Mouse (Mus musculus) cerebellum, adult 2 months (tissue): ENCODE data around the gene Reg3b. TPM values are rescaled to one million over a fixed set of nuclear protein-coding genes. Genes with fewer than 3 reads are reported as not detected.
"Not testable (repeated sequence)": the region's sequence is repeated elsewhere in the genome, so short reads cannot be mapped to it uniquely, and the experiment has no call there.

Source experiments
- DNase-seq, 2 experiments: peaks; one replicate each; pipeline ENCODE4 v3.0.0; 2021
- H3K27ac ChIP-seq: fragments of 200-500 bp; 2 replicates; pipeline ENCODE4 v1.5.1; 2012; ENCODE audit warnings: low read length, control low read depth, inconsistent platforms; ENCODE audit not compliant: insufficient read depth
- H3K27me3 ChIP-seq: fragments of 200-500 bp; 2 replicates; pipeline ENCODE4 v1.6.1; 2012; ENCODE audit warnings: inconsistent platforms, mild to moderate bottlenecking, low read length, moderate library complexity; ENCODE audit not compliant: control insufficient read depth, insufficient read depth
- H3K4me1 ChIP-seq: fragments of 200-500 bp; 2 replicates; pipeline ENCODE4 v1.6.1; 2011; ENCODE audit warnings: low read length; ENCODE audit not compliant: control insufficient read depth, insufficient read depth
- H3K4me3 ChIP-seq: fragments of 200-500 bp; replicated peaks from 2 replicates; pipeline ENCODE3; 2011; ENCODE audit warnings: mild to moderate bottlenecking, low read depth, low read length, control low read depth; ENCODE audit not compliant: insufficient read depth
- CTCF ChIP-seq: fragments of 200-500 bp; IDR thresholded peaks from 2 replicates; pipeline ENCODE4 v1.5.1; 2011; ENCODE audit warnings: low read depth, mild to moderate bottlenecking, control low read depth, low read length, moderate library complexity, borderline replicate concordance; ENCODE audit not compliant: insufficient read depth
- POLR2A ChIP-seq: fragments of 200-500 bp; IDR thresholded peaks from 2 replicates; pipeline ENCODE4 v1.6.1; 2011; ENCODE audit warnings: low read length, control low read depth, borderline replicate concordance; ENCODE audit not compliant: insufficient read depth
- WGBS: fragments of 180-500 bp; shearing (Covaris S2); methylation state at CpG from one replicate; pipeline ENCODE4 v1.1.7; 2018; 5-methylcytosine and 5-hydroxymethylcytosine counted together
- polyA plus RNA-seq: library from polyadenylated mRNA; depleted of rRNA; stranded (reverse); fragments of >200 nt; gene quantifications from 2 replicates; pipeline ENCODE4 v1.2.3, GENCODE M21; 2012; rRNA removed

Reg3b gene
- polyA plus RNA-seq, 1 experiment, result 0.62 TPM

GRCm38 (mm10) chr6:78380409-78380808, 10.0 kb downstream of the Reg3b start, which contains the start of gene Reg3a:
Reg3a (plus strand) TSS chr6:78380709.
- Histone ChIP-seq H3K27me3 (no peaks in the 10 kb centered on the region), H3K27ac (no peak within 1 kb of the TSS), H3K4me3 (no peak within 1 kb of the TSS), H3K4me1 (no peaks in the 10 kb centered on the region)
- TF ChIP-seq POLR2A (no peak), CTCF (no peak)
- DNase-seq, result no peak

DNA sequence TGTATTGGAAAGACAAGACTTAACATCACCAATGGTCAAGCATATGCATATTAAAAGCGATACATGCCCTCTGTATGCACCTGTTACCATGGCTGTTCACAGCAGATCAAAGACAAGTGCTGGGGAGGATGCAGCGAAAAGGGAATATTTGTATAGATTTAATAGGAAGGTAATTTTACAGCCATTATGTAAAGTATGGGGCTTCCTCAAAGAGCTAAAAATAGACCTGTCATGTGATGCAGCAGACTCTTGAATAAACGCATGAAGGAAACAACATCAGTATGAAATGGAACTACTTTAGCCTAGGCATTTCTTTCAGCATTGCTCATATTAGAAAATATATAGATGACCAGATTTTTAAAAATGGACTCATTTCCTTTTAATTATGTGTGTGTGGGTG, 15.2 kb downstream of the Reg3b start:
- H3K4me1 ChIP-seq, result no peaks in the 10 kb centered on the region
- TF ChIP-seq CTCF, result no peak
- no peak for TF ChIP-seq POLR2A
- no peak overlapping the region for H3K27ac ChIP-seq
- no peaks in the 10 kb centered on the region for H3K27me3 ChIP-seq
- no peak for DNase-seq
- WGBS, result 69% methylated on average over 3 of the region's 3 CpGs
- H3K4me3 ChIP-seq, result no peak overlapping the region

DNA sequence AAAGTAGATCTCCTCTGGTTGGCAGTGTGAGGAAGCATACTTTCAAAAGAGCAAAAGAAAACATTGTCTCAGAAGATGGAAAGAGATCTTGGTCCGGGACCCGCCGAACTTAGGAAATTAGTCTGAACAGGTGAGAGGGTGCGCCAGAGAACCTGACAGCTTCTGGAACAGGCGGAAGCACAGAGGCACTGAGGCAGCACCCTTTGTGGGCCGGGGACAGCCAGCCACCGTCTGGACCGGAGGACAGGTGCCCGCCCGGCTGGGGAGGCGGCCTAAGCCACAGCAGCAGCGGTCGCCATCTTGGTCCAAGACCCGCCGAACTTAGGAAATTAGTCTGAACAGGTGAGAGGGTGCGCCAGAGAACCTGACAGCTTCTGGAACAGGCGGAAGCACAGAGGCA, 24.9 kb downstream of the Reg3b start, which contains the start of gene Reg2:
Gene Reg2, plus strand, starts transcription at position 301 of the 400 bp plus-strand sequence.
- over 99% methylated on average over 5 of the region's 17 CpGs for WGBS

DNA sequence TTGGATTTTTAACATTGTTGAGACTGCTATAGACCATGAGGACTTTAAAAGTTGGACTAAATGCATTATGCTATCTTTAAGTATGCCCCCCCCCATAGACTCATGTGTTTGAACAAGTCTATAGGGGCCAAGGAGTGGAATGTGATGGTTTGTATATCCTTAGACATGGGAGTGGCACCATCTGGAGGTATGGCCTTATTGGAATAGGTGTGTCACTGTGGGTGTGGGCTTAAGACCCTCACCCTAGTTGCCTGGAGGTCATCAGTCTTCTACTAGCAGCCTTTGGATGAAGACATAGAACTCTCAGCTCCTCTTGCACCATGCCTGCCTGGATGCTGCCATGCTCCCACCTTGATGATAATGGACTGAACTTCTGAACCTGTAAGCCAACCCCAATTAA, 52.0 kb downstream of the Reg3b start, which contains the start of gene Reg1:
Gene Reg1, plus strand, starts transcription at position 301 of the 400 bp plus-strand sequence.
- H3K4me3 ChIP-seq, H3K27ac ChIP-seq, DNase-seq, H3K27me3 ChIP-seq, H3K4me1 ChIP-seq: not testable (repeated sequence)

More for the DNA sequence above, 24.9 kb downstream of the Reg3b start, which contains the start of gene Reg2:
- H3K27me3 ChIP-seq, H3K4me3 ChIP-seq, H3K4me1 ChIP-seq, DNase-seq, H3K27ac ChIP-seq: not testable (repeated sequence)

Other genes starting within 250 kb of the Reg3b start
- gene Reg3d, start 8.2 kb downstream of the Reg3b start, polyA plus RNA-seq, result not detected in 2 replicates
- gene Reg3a, start 10.1 kb downstream of the Reg3b start, polyA plus RNA-seq, result not detected in 2 replicates
- gene Reg2, start 25.0 kb downstream of the Reg3b start, polyA plus RNA-seq, result not detected in 2 replicates
- not detected in 2 replicates for gene Reg1, start 52.1 kb downstream of the Reg3b start, polyA plus RNA-seq
- 0.20 and 0.25 TPM in 2 replicates for gene Reg3g, start 98.2 kb downstream of the Reg3b start, polyA plus RNA-seq